Mouse (Mus musculus) spleen, adult 2 months (tissue): ENCODE results near the gene Stk25.

Source experiments
- CTCF ChIP-seq: fragments of 200-500 bp; IDR thresholded peaks from 2 replicates; pipeline ENCODE4 v1.5.1; 2011; ENCODE audit warnings: mild to moderate bottlenecking, inconsistent platforms; ENCODE audit not compliant: insufficient read depth, insufficient read length, insufficient replicate concordance; ENCODE audit errors: extremely low read depth
- POLR2A ChIP-seq: fragments of 200-500 bp; IDR thresholded peaks from 2 replicates; pipeline ENCODE4 v1.6.1; 2011; ENCODE audit warnings: low read depth, low read length, inconsistent platforms

DNA sequence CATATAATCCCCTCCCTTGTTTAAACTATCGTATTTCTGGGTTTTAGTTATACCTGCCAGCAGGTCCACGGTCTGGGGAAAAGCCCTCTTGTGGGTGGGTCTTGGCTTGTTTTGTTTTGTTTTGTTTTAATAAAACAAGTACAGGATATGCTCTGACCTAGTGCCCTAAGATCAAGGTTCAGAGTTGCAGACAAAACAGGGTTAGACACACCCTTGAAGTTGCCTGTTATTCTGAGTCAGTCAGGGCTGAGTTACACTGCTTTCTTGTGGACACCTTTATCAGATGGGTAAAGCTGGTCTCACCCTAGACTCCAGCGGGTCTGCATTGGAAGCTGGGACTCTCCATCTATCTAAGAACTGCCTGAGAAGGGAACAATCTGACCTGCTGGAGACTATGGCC lies 35.0 kb upstream of the Stk25 start:
- TF ChIP-seq CTCF (no peak), POLR2A (no peak)
